Comparison of ENCODE assay signal across 20 mouse cellular contexts in genomic region chr9:98466709-98467108, GRCm38 (mm10). TPM values are rescaled to one million over a fixed set of nuclear protein-coding genes. Genes with fewer than 3 reads are reported as not detected.
DNase-seq lines count a peak whose midpoint lies in the region; ATAC-seq and TF ChIP-seq lines count a peak whose summit lies in the region.
"Had no signal": no experiment of that assay in that cellular context is flagged by ENCODE, and none has a peak within 500 bp of the region (broad histone marks: within the 10 kb centered on the region; RNA-seq: fewer than 3 reads in every experiment).

No protein-coding gene starts in this region.

- peak overlapping the region; percentile 70 for H3K27ac ChIP-seq in intestine, postnatal 0 days (ENCODE audit: low read depth, low read length)
- peak overlapping the region; percentile 55; the same call in 1 of the 2 replicates for H3K27ac ChIP-seq in stomach, embryonic 16.5 days (ENCODE audit: low read length)
- H3K27ac ChIP-seq: embryonic facial prominence, embryonic 13.5 days; forebrain, embryonic 12.5 days; heart, adult 2 months; hindbrain, embryonic 10.5 days had no signal

- no peaks in the 10 kb centered on the region for H3K36me3 ChIP-seq in megakaryocyte, embryonic 14.5 days (replicated peaks; ENCODE audit: low read length)
- H3K36me3 ChIP-seq in intestine, postnatal 0 days (ENCODE audit: control insufficient read depth, insufficient read depth): no peaks in the 10 kb centered on the region
- H3K36me3 ChIP-seq in stomach, embryonic 16.5 days (ENCODE audit: control insufficient read depth, insufficient read depth, low read length): no peaks in the 10 kb centered on the region
- H3K36me3 ChIP-seq: embryonic facial prominence, embryonic 13.5 days; forebrain, embryonic 12.5 days; hindbrain, embryonic 10.5 days had no signal

- 21% methylated on average over 2 of the region's 2 CpGs for WGBS in intestine, postnatal 0 days
- WGBS in stomach, embryonic 16.5 days: 38% methylated on average over 2 of the region's 2 CpGs

- peak overlapping the region; percentile 75 for H3K4me3 ChIP-seq in megakaryocyte, embryonic 14.5 days (replicated peaks)
- H3K4me3 ChIP-seq in intestine, postnatal 0 days (ENCODE audit: low read depth, low read length): no peak overlapping the region
- no peak overlapping the region for H3K4me3 ChIP-seq in stomach, embryonic 16.5 days (replicated peaks; ENCODE audit: low read length)
- H3K4me3 ChIP-seq: embryonic facial prominence, embryonic 13.5 days; forebrain, embryonic 12.5 days; heart, adult 2 months; hindbrain, embryonic 10.5 days had no signal

- H3K27me3 ChIP-seq in megakaryocyte, embryonic 14.5 days (replicated peaks): no peaks in the 10 kb centered on the region
- H3K27me3 ChIP-seq in intestine, postnatal 0 days (replicated peaks; ENCODE audit: control insufficient read depth, insufficient read depth, low read length): no peaks in the 10 kb centered on the region
- H3K27me3 ChIP-seq in stomach, embryonic 16.5 days (ENCODE audit: control insufficient read depth, insufficient read depth, low read length): no peaks in the 10 kb centered on the region
- H3K27me3 ChIP-seq: embryonic facial prominence, embryonic 13.5 days; forebrain, embryonic 12.5 days had no signal

- intact Hi-C loops in left cerebral cortex, postnatal 25 days (cut with DNase I): no loop called here

- no peak for DNase-seq in left cerebral cortex, postnatal 25 days (ENCODE audit: low spot score in 2 of 2)
- DNase-seq in kidney, postnatal 25 days: no peak
- DNase-seq: adrenal gland, adult 2 months; adrenal gland, postnatal 25 days; cerebellum, adult 18-20 months; cerebellum, adult 9-11 months; cerebellum, postnatal 36 days; gastrocnemius, postnatal 10 days; heart, adult 2 months had no signal

- no peak for TF ChIP-seq CTCF in intestine, postnatal 0 days (IDR thresholded peaks at IDR 0.05; ENCODE audit: low read depth)

- no peak for ATAC-seq in megakaryocyte, adult 5-6 weeks (ENCODE audit: poor library complexity, severe bottlenecking)
- ATAC-seq in intestine, postnatal 0 days: peak; percentile 98
- peak; percentile 90 for ATAC-seq in stomach, embryonic 16.5 days (ENCODE audit: insufficient read depth, low FRiP score)
- ATAC-seq: forebrain, embryonic 16.5 days had no signal

- no peaks in the 10 kb centered on the region for H3K9me3 ChIP-seq in megakaryocyte, embryonic 14.5 days
- H3K9me3 ChIP-seq in intestine, postnatal 0 days (ENCODE audit: control insufficient read depth): no peaks in the 10 kb centered on the region
- H3K9me3 ChIP-seq in stomach, embryonic 16.5 days (replicated peaks; ENCODE audit: control insufficient read depth, low read length): no peaks in the 10 kb centered on the region
- H3K9me3 ChIP-seq: embryonic facial prominence, embryonic 13.5 days; forebrain, embryonic 12.5 days; hindbrain, embryonic 10.5 days had no signal

- peaks cover 62% of the 10 kb centered on the region for H3K4me1 ChIP-seq in megakaryocyte, embryonic 14.5 days
- H3K4me1 ChIP-seq in intestine, postnatal 0 days (replicated peaks; ENCODE audit: control insufficient read depth, insufficient read depth, low read length): no peaks in the 10 kb centered on the region
- H3K4me1 ChIP-seq in stomach, embryonic 16.5 days (ENCODE audit: control insufficient read depth, insufficient read depth, low read length): no peaks in the 10 kb centered on the region
- H3K4me1 ChIP-seq: embryonic facial prominence, embryonic 13.5 days; forebrain, embryonic 12.5 days; hindbrain, embryonic 10.5 days had no signal

- H3K9ac ChIP-seq in intestine, postnatal 0 days (ENCODE audit: low read depth, low read length): no peak overlapping the region
- no peak overlapping the region for H3K9ac ChIP-seq in stomach, embryonic 16.5 days (ENCODE audit: low read length)
- H3K9ac ChIP-seq: embryonic facial prominence, embryonic 13.5 days; forebrain, embryonic 12.5 days had no signal

- no peak overlapping the region for H3K4me2 ChIP-seq in intestine, postnatal 0 days (replicated peaks; ENCODE audit: low read depth)
- H3K4me2 ChIP-seq in stomach, embryonic 16.5 days (ENCODE audit: low read depth, low read length): no peak overlapping the region
- H3K4me2 ChIP-seq: embryonic facial prominence, embryonic 13.5 days; forebrain, embryonic 12.5 days; heart, embryonic 11.5 days had no signal

RNA-seq across cellular contexts. Expression of gene Rbp2, which starts 19.2 kb away (rescaled TPM):
- 2.4 TPM in 1 of 2 replicates, not detected in the other for polyA plus RNA-seq in megakaryocyte, embryonic 14.5 days (2012; ENCODE audit: insufficient read depth, low replicate concordance)
- not detected in 2 replicates for total RNA-seq in megakaryocyte, adult 5-6 weeks (2015)
- total RNA-seq in megakaryocyte, adult 5-6 weeks (2017): not detected in 2 replicates
- 7,315 and 7,837 TPM in 2 replicates for polyA plus RNA-seq in intestine, postnatal 0 days (2015; fragmentation: Nextera tagmentation; extraction: Ambion mirVana)
- 164 and 168 TPM in 2 replicates for polyA plus RNA-seq in stomach, embryonic 16.5 days (2015; fragmentation: Nextera tagmentation; extraction: Ambion mirVana)
- not detected for total RNA-seq in left cerebral cortex, postnatal 25 days (2021)
- total RNA-seq: adrenal gland, adult 2 months; adrenal gland, postnatal 25 days; ES-E14; gastrocnemius, postnatal 10 days had no signal
- polyA plus RNA-seq: adrenal gland, adult 2 months; forebrain, embryonic 12.5 days; forebrain, embryonic 16.5 days; frontal cortex, adult 2 months; heart, adult 2 months had no signal

RNA-seq across cellular contexts. Expression of gene Rbp1, which starts 43.9 kb away (rescaled TPM):
- 10.7 and 13.8 TPM in 2 replicates for polyA plus RNA-seq in megakaryocyte, embryonic 14.5 days (2012; ENCODE audit: insufficient read depth, low replicate concordance)
- total RNA-seq in megakaryocyte, adult 5-6 weeks (2015): not detected in 2 replicates
- not detected in 2 replicates for total RNA-seq in megakaryocyte, adult 5-6 weeks (2017)
- 25.5 and 26.6 TPM in 2 replicates for polyA plus RNA-seq in intestine, postnatal 0 days (2015; fragmentation: Nextera tagmentation; extraction: Ambion mirVana)
- 81.3 and 82.8 TPM in 2 replicates for polyA plus RNA-seq in stomach, embryonic 16.5 days (2015; fragmentation: Nextera tagmentation; extraction: Ambion mirVana)
- 1 to 10 TPM; 6.8 to 7.3 TPM for total RNA-seq in left cerebral cortex, postnatal 25 days (2021)

Comparison
In these comparisons a context has a peak if more than half of its experiments do, and no peak if none do; other contexts are left out.
1. RNA of gene Rbp2, which starts 19.2 kb away (polyA plus RNA-seq): 7,315 to 7,837 TPM in intestine, postnatal 0 days and 164 to 168 TPM in stomach, embryonic 16.5 days; 2.4 TPM in megakaryocyte, embryonic 14.5 days; every median in the first group is over 10 times any median in the second.